Mouse (Mus musculus) frontal cortex, postnatal 36 days (tissue): Measurements from ENCODE around the gene Dut.

Experiments used
- DNase-seq, 2 experiments: peaks; one replicate each; pipeline ENCODE4 v3.0.0; 2022; ENCODE audit warnings: low spot score in 2 of 2

Gene Dut

DNA sequence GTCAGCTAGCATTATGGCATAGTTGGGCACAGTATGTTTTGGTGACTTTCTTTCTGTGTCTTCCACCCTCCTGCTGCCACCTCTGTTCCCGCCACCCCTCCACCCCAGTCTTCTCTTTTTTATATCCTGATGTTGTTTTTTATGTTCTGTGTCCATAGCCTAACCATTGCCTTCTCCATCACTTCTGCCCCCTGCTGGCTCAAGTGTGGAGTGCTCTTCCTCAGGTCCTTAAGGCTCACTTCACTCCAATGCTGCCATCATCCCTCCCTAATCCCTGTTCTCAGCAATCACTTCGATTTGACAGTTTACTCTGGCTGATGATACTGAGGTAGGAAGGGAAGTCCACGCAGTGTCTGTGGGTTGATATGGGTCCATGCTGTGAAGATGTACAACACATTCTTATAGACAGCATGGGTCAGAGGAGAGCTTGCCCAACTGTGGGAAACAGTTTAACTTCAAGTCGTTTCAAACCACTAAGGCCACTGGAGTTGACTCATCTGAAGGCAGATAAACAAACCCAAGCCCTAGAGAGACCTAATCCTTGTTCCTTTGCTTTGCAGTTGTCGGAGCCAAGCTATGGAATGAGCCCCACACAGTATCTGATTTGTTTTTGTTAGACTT lies 56.9 kb downstream of the Dut start:
- no peak for DNase-seq

DNA sequence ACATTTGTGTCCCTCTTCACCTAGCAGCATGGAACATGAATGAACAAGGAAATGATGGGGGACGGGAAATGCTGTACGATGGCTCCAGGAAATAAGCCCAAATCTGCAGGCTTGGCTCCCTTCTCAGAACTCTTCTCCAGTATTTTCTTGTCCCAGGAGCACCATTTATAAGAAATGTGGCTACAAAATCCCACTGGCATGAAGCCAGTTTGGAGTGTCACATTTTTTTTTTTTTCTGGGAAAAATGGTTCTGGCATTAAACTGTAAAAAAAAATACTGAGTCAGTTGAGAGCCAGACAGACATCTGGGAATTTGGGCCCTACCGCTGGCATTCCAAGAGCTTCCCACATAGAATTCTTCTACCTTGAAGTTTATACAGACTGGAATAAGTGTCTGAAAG lies 57.8 kb downstream of the Dut start:
- no peak for DNase-seq

DNA sequence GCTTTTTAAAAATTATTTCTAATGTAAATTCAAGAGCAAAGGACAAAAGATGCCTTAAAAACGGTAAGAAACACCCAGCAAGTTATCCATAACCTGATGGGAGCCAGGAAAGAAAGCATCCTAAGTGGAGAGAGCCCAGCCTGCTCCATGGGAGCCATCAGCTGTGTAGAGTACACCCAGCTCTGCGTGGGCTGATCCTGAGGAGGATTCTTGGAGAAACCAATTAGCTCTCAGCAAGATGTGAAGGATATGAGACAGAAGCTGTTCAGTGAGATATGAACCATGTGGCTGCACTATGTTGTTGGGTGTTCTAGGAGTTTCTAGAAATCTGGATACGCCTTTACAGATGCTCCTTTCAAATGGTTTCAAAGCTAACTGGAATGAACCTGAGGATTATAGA lies 58.7 kb downstream of the Dut start:
- peak; percentile 24 to 41 for DNase-seq
